Mouse (Mus musculus) E14TG2a.4 (cell line): ENCODE results near the gene E130114P18Rik.

Experiments
- CTCF ChIP-seq: conservative IDR thresholded peaks from 2 replicates; pipeline ENCODE4 v1.5.1; 2014; ENCODE audit warnings: low read length
- NANOG ChIP-seq: IDR thresholded peaks from 2 replicates; pipeline ENCODE4 v1.6.1; 2014; ENCODE audit warnings: borderline replicate concordance, low read length, mixed read lengths
- POU5F1 ChIP-seq: IDR thresholded peaks from 2 replicates; pipeline ENCODE4 v1.6.1; 2014; ENCODE audit warnings: low read length, borderline replicate concordance

DNA sequence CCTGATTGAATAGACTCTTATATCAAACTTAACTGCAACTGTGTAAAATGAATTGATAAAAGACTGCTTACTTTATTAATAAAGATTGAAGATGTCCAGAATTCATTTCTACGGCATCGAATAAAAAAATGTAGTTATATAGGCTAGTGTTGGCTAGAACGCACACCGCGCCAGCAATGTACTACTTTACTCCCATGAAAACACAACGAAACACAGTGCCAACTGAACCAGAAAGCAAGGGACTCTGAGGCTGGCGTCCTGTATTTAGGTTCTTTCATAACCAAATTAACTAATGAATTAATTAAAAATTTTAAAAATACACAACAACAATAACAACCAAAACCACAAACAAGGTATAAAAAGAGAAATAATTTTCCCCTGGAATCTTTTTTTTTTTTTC is 197.0 kb downstream of the E130114P18Rik start:
- TF ChIP-seq CTCF (no peak), POU5F1 (no peak), NANOG (no peak)
